Mouse (Mus musculus) forebrain, embryonic 14.5 days (tissue): ENCODE data around the gene Crkl. TPM values are rescaled to one million over a fixed set of nuclear protein-coding genes. Genes with fewer than 3 reads are reported as not detected.

Experiments
- ATAC-seq: fragments of 200-750 bp; cut with Nextera tagmentation; 2 replicates; pipeline ENCODE4 v1.8.0; 2017; ENCODE audit warnings: mild to moderate bottlenecking, moderate library complexity
- DNase-seq: peaks from one replicate; pipeline ENCODE4 v3.0.0-alpha.2; 2015; ENCODE audit warnings: low spot score
- H3K27ac ChIP-seq: fragments of 300-500 bp; sonication (generic); 2 replicates; pipeline ENCODE4 v1.5.1; 2014; ENCODE audit warnings: low read depth, mild to moderate bottlenecking, control low read depth, low read length, moderate library complexity
- H3K27me3 ChIP-seq: fragments of 300-500 bp; sonication (generic); replicated peaks from 2 replicates; pipeline ENCODE4 v1.6.1; 2014; ENCODE audit warnings: low read length, control low read depth, mixed read lengths; ENCODE audit not compliant: control insufficient read depth, insufficient read depth
- H3K36me3 ChIP-seq: fragments of 300-500 bp; sonication (generic); 2 replicates; pipeline ENCODE4 v1.6.1; 2014; ENCODE audit warnings: low read length, control low read depth; ENCODE audit not compliant: control insufficient read depth, insufficient read depth
- H3K4me1 ChIP-seq: fragments of 300-500 bp; sonication (generic); 2 replicates; pipeline ENCODE4 v1.6.1; 2014; ENCODE audit warnings: antibody characterized with exemption, low read length, control low read depth; ENCODE audit not compliant: control insufficient read depth, insufficient read depth
- H3K4me2 ChIP-seq: fragments of 300-500 bp; sonication (generic); 2 replicates; pipeline ENCODE4 v1.6.1; 2014; ENCODE audit warnings: mild to moderate bottlenecking, control low read depth, low read length
- H3K4me3 ChIP-seq: fragments of 300-500 bp; sonication (generic); 2 replicates; pipeline ENCODE4 v1.5.1; 2014; ENCODE audit warnings: low read depth, low read length, control low read depth
- H3K9ac ChIP-seq: fragments of 300-500 bp; sonication (generic); 2 replicates; pipeline ENCODE4 v1.6.1; 2014; ENCODE audit warnings: mild to moderate bottlenecking, low read length, control low read depth, moderate library complexity
- H3K9me3 ChIP-seq: fragments of 300-500 bp; sonication (generic); replicated peaks from 2 replicates; pipeline ENCODE4 v1.6.1; 2016; ENCODE audit warnings: low read length, control low read depth, mixed read lengths; ENCODE audit not compliant: control insufficient read depth
- WGBS: fragments of 180-500 bp; shearing (Covaris S2); extraction: QIAGEN DNeasy Blood & Tissue Kit; methylation state at CpG from one replicate; pipeline ENCODE4 v1.1.7; 2014; 5-methylcytosine and 5-hydroxymethylcytosine counted together
- polyA plus RNA-seq: library from polyadenylated mRNA; unstranded; fragments of >200 nt; fragmentation: Nextera tagmentation; extraction: Ambion mirVana; gene quantifications from 2 replicates; pipeline ENCODE4 v1.2.1, GENCODE M21; 2014

Gene Crkl
- polyA plus RNA-seq, 1 experiment from 2014 or later, result 79.4 TPM

DNA sequence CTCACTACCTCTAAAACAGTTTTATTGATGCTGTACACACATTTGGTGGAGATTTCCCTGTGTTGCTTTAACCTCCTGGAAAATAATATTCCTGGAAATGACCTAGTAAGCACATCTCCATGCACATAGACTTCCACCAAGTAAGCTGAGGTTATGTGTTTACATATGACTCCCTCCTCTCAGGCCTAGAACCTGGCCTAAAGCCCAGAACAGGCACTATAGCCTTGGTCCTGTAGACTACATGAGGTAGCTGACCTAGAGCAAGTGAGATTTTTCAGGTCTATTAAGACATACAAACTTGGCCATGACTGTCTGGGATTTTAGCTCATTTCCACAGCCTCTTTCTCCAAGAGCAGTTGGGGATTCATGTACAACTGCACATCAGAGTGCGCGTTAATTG is 58.4 kb downstream of the Crkl start:
- Histone ChIP-seq H3K9ac (0 out of 2 replicates have a peak overlapping the region, but pooled peaks have one; percentile 84), H3K9me3 (no peaks in the 10 kb centered on the region), H3K27ac (no peak overlapping the region), H3K4me3 (no peak overlapping the region), H3K36me3 (peaks cover 33% of the 10 kb centered on the region), H3K27me3 (no peaks in the 10 kb centered on the region), H3K4me1 (peaks cover 11% of the 10 kb centered on the region), H3K4me2 (peak overlapping the region; percentile 70)
- ATAC-seq, result no peak
- no peak for DNase-seq
- WGBS, result 98% methylated on average over 2 of the region's 2 CpGs

DNA sequence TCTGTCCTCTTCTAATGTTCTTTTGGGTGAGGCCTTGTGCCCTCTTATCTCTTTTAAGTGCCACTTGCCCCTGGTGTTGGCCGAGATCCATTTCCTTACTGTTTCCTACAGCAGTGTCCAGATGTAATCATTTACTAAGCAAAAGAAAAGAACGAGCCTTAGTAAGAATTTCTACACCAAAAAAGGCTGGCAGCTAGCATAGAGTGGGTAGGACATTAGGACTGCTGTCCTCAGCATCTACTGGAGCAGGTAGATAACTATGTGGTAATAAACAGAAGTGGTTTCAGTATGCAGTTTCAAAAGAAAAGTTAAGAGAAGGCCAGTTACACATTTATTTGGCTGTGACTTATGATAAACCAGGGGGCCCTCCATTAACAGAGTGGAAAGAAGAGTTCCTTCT is 58.9 kb downstream of the Crkl start:
- Histone ChIP-seq H3K36me3 (peaks cover 39% of the 10 kb centered on the region), H3K4me3 (no peak overlapping the region), H3K4me2 (no peak overlapping the region), H3K9ac (no peak overlapping the region), H3K27ac (no peak overlapping the region), H3K27me3 (no peaks in the 10 kb centered on the region), H3K4me1 (peaks cover 11% of the 10 kb centered on the region), H3K9me3 (no peaks in the 10 kb centered on the region)
- 80% methylated on average over 2 of the region's 2 CpGs for WGBS
- no peak for ATAC-seq
- no peak for DNase-seq

DNA sequence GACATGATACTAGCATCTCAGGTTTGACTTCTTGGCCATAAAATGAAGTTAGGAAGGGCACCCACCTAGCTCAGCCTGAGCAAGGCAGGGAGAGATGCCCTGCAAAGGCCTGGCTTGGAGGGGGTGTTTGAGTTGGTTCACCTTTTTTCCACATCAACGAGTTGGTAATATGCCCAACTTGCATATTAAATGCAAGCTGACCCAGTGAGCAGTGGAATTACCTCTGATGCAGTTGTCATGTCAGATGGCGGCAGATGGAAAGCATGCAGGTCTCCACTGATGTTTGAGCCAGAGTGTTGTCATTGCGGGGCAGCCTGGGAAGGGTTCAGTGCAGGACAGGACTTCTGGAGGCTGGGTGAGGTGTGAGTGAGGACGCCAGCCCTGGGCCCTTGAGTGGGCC is 59.6 kb downstream of the Crkl start:
- Histone ChIP-seq H3K9me3 (no peaks in the 10 kb centered on the region), H3K9ac (no peak overlapping the region), H3K4me1 (peaks cover 11% of the 10 kb centered on the region), H3K4me3 (no peak overlapping the region), H3K27me3 (no peaks in the 10 kb centered on the region), H3K36me3 (peaks cover 46% of the 10 kb centered on the region), H3K4me2 (no peak overlapping the region), H3K27ac (no peak overlapping the region)
- DNase-seq, result no peak
- WGBS, result 90% methylated on average over 4 of the region's 4 CpGs
- no peak for ATAC-seq

DNA sequence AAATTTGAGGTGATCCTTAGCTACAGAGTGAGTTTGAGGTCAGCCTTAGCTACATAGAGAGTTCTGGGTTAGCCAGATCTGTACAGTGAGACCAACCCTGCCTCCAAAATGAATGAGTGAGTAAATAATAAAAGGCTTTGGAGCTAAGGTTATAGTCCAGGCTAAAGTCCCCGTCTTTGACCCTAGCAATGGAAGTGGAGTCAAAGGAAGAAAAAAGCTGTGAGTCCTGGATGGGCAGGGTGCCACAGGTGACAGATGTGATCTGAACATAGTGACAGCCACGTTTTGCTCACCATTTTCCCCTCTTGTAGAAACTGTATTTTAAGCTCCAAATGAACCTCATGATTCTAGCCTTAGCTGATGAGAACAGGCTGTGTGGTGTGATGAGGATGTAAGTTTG is 67.1 kb downstream of the Crkl start:
- H3K27me3 ChIP-seq, result no peaks in the 10 kb centered on the region
- no peak overlapping the region for H3K9ac ChIP-seq
- H3K4me3 ChIP-seq, result no peak overlapping the region
- ATAC-seq (no peak), DNase-seq (no peak)
- H3K36me3 ChIP-seq, result peaks cover 94% of the 10 kb centered on the region
- H3K27ac ChIP-seq, result no peak overlapping the region
- no peak overlapping the region for H3K4me2 ChIP-seq
- H3K9me3 ChIP-seq, result no peaks in the 10 kb centered on the region
- no peaks in the 10 kb centered on the region for H3K4me1 ChIP-seq
- 82% methylated on average over 2 of the region's 2 CpGs for WGBS

DNA sequence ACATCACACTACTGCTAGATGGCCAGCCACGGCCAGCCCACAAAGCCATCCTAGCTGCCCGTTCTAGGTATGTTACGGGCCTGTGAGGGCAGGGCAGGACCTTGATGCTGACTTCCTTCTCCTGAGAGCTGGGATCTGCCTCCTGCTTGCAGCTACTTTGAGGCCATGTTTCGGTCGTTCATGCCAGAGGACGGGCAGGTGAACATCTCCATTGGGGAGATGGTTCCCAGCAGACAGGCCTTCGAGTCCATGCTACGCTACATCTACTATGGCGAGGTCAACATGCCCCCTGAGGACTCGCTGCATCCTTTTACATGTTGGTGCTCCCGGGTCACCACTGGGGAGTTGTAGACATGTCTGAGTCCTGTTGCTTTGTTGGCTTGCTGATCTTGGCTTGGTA is 72.4 kb downstream of the Crkl start:
- no peaks in the 10 kb centered on the region for H3K27me3 ChIP-seq
- no peak overlapping the region for H3K4me2 ChIP-seq
- ATAC-seq (no peak), DNase-seq (no peak)
- H3K4me1 ChIP-seq, result no peaks in the 10 kb centered on the region
- H3K4me3 ChIP-seq, result no peak overlapping the region
- WGBS, result 93% methylated on average over 11 of the region's 11 CpGs
- H3K9me3 ChIP-seq, result no peaks in the 10 kb centered on the region
- H3K27ac ChIP-seq, result no peak overlapping the region
- H3K36me3 ChIP-seq, result peaks cover 96% of the 10 kb centered on the region
- H3K9ac ChIP-seq, result no peak overlapping the region

DNA sequence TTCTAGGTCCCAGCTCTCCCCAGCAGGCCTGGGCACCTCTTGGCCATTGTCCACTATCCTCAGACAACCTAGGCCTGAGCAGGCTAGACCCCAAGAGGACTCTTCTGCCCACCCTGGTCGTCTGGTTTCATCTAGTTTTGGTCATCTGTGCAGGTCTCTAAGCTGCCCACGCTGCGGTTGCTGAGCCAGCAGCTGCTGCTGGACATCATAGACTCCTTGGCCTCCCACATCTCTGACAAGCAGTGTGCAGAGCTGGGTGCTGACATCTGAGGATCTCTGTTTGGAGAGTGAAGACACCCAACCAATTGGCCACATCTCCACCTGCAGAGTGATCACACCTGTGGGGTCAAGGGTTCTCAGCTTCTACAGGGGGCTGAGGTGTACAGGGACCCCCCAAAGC is 73.7 kb downstream of the Crkl start:
- H3K36me3 ChIP-seq, result peaks cover 83% of the 10 kb centered on the region
- no peaks in the 10 kb centered on the region for H3K27me3 ChIP-seq
- no peak overlapping the region for H3K4me2 ChIP-seq
- DNase-seq, result no peak
- no peak overlapping the region for H3K4me3 ChIP-seq
- H3K27ac ChIP-seq, result no peak overlapping the region
- peaks cover 4% of the 10 kb centered on the region; the same call in 1 of the 2 replicates for H3K4me1 ChIP-seq
- no peak overlapping the region for H3K9ac ChIP-seq
- H3K9me3 ChIP-seq, result no peaks in the 10 kb centered on the region
- WGBS, result 91% methylated on average over 3 of the region's 3 CpGs
- no peak for ATAC-seq

DNA sequence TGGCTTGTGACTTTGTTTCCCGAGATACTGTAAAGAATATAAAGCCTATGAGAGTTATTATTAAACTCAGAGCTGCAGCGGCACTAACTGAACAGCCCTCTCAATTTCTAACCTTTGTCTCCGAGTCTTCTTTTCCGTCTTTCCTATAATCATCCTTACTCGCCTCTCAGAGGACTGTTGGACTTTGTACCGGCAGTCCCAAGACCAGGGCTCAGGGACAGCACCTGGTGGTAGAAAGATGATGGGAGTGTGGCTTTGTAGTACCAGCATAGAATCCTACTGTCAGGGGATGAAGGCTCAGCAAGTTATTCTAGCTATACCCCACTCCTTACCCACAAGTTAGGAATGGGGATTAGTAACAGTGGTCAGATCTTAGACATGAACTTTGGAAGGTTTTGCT is 74.4 kb downstream of the Crkl start:
- ATAC-seq (no peak), DNase-seq (no peak)
- H3K27ac ChIP-seq, result no peak overlapping the region
- H3K9ac ChIP-seq, result no peak overlapping the region
- H3K4me3 ChIP-seq, result no peak overlapping the region
- H3K4me1 ChIP-seq, result peaks cover 4% of the 10 kb centered on the region
- peaks cover 76% of the 10 kb centered on the region for H3K36me3 ChIP-seq
- H3K27me3 ChIP-seq, result no peaks in the 10 kb centered on the region
- 94% methylated on average over 6 of the region's 6 CpGs for WGBS
- H3K9me3 ChIP-seq, result no peaks in the 10 kb centered on the region
- no peak overlapping the region for H3K4me2 ChIP-seq

DNA sequence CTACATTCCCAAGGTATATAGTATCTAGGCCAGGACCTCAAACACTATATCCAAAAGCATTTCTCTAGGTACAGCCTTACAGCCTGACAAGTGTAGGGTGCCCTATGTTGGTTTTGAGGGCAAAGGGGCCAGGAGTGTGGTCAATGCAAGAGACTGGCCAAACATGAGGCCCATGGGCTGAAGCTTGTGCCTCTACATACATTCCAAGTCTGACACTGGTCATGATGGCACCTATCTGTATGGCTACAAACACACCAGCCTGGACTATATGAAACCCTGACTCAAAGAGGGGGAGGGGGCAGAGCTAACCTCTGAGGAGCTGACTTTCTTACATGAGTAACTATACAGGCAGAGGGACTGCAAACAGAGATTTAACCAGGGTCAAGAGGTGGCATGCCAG is 75.8 kb downstream of the Crkl start:
- Histone ChIP-seq H3K9me3 (no peaks in the 10 kb centered on the region), H3K4me1 (peaks cover 11% of the 10 kb centered on the region), H3K27ac (no peak overlapping the region), H3K36me3 (peaks cover 62% of the 10 kb centered on the region), H3K4me2 (no peak overlapping the region), H3K4me3 (no peak overlapping the region), H3K9ac (no peak overlapping the region), H3K27me3 (no peaks in the 10 kb centered on the region)
- DNase-seq (no peak), ATAC-seq (no peak)

DNA sequence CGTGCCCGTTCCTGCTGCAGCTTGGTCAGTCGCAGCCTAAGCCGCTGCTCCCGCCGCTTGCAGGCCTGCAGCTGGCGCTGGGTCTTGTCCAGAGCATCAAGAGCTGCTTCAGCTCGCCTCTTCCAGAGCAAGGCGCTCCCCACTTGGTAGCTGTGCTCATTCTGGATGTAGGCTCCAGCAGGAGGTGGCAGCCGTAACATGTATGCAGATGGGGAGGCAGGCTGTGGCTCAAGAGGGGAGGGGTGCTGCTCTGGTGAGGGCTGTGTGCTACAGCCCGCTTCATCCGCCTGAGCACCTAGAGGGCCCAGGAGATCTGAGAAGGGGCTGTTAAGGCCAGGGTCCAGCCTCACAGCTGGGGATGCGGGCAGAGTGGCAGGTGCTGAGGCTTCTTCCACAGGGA is 76.5 kb downstream of the Crkl start:
- Histone ChIP-seq H3K4me2 (no peak overlapping the region), H3K27me3 (no peaks in the 10 kb centered on the region), H3K4me3 (no peak overlapping the region), H3K9me3 (no peaks in the 10 kb centered on the region), H3K27ac (no peak overlapping the region), H3K4me1 (peaks cover 11% of the 10 kb centered on the region), H3K36me3 (peaks cover 55% of the 10 kb centered on the region), H3K9ac (no peak overlapping the region)
- WGBS, result 89% methylated on average over 13 of the region's 13 CpGs
- DNase-seq (no peak), ATAC-seq (no peak)
